Mouse (Mus musculus) liver, embryonic 13.5 days (tissue): Measurements from ENCODE around the gene Dlg4. TPM values are rescaled to one million over a fixed set of nuclear protein-coding genes. Genes with fewer than 3 reads are reported as not detected.
A peak's percentile ranks its signal among the peaks of the same experiment; 100 is the strongest.
"Not testable (repeated sequence)": the region's sequence is repeated elsewhere in the genome, so short reads cannot be mapped to it uniquely, and the experiment has no call there.

Experiments used
- ATAC-seq: fragments of 200-750 bp; cut with Nextera tagmentation; 2 replicates; pipeline ENCODE4 v1.8.0; 2017; ENCODE audit warnings: low read depth, mild to moderate bottlenecking, moderate number of reproducible peaks, moderate library complexity
- DNase-seq: peaks from one replicate; pipeline ENCODE4 v3.0.0; 2022
- H3K27ac ChIP-seq: fragments of 300-500 bp; sonication (generic); 2 replicates; pipeline ENCODE4 v1.5.1; 2015; ENCODE audit warnings: moderate library complexity, mild to moderate bottlenecking, inconsistent platforms
- H3K27me3 ChIP-seq: fragments of 300-500 bp; sonication (generic); 2 replicates; pipeline ENCODE4 v1.6.1; 2015; ENCODE audit warnings: mild to moderate bottlenecking, inconsistent platforms
- H3K36me3 ChIP-seq: fragments of 300-500 bp; sonication (generic); 2 replicates; pipeline ENCODE4 v1.6.1; 2015; ENCODE audit warnings: mild to moderate bottlenecking, inconsistent platforms
- H3K4me1 ChIP-seq: fragments of 300-500 bp; sonication (generic); replicated peaks from 2 replicates; pipeline ENCODE4 v1.6.1; 2015; ENCODE audit warnings: inconsistent platforms
- H3K4me2 ChIP-seq: fragments of 300-500 bp; sonication (generic); 2 replicates; pipeline ENCODE4 v1.6.1; 2015; ENCODE audit warnings: inconsistent platforms, mild to moderate bottlenecking, moderate library complexity
- H3K4me3 ChIP-seq: fragments of 300-500 bp; sonication (generic); replicated peaks from 2 replicates; pipeline ENCODE4 v1.5.1; 2015; ENCODE audit warnings: mild to moderate bottlenecking, inconsistent platforms
- H3K9ac ChIP-seq: fragments of 300-500 bp; sonication (generic); 2 replicates; pipeline ENCODE4 v1.6.1; 2015; ENCODE audit warnings: mild to moderate bottlenecking, inconsistent platforms
- H3K9me3 ChIP-seq: fragments of 300-500 bp; sonication (generic); replicated peaks from 2 replicates; pipeline ENCODE4 v1.6.1; 2016; ENCODE audit warnings: inconsistent platforms
- WGBS: fragments of 180-500 bp; shearing (Covaris S2); methylation state at CpG from one replicate; pipeline ENCODE4 v1.1.7; 2015; ENCODE audit not compliant: insufficient replicate concordance; 5-methylcytosine and 5-hydroxymethylcytosine counted together
- polyA plus RNA-seq: library from polyadenylated mRNA; unstranded; fragments of >200 nt; fragmentation: Nextera tagmentation; extraction: Ambion mirVana; gene quantifications from 2 replicates; pipeline ENCODE4 v1.2.1, GENCODE M21; 2015

The Dlg4 gene
- polyA plus RNA-seq, 1 experiment from 2014 or later: 1.2 TPM

DNA sequence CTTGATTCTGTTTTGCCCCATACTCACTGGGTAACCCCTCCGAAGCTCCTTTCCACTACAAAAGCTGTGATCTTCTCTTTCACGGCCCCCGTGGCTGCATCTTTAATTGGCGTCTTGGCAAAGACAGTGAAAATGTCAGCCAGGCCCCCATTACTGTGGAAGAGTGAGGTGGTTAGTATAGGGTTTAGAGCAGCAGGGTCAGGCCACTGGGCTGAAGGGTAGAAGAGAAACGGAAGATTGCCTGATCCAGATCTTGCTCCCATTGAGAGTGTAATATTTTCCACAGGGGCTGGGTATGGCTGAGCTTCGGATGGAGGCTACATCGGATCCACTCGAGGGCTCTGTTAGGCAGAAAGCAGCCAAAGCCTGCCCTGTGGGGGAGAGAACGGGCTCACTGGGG lies 3.8 kb upstream of the Dlg4 start:
- H3K36me3 ChIP-seq: peaks cover 57% of the 10 kb centered on the region
- ATAC-seq (no peak), DNase-seq (no peak)
- H3K4me2 ChIP-seq: no peak overlapping the region
- 81% methylated on average over 9 of the region's 9 CpGs for WGBS
- peaks cover 33% of the 10 kb centered on the region for H3K4me1 ChIP-seq
- no peaks in the 10 kb centered on the region for H3K9me3 ChIP-seq
- H3K4me3 ChIP-seq: no peak overlapping the region
- no peak overlapping the region for H3K9ac ChIP-seq
- no peak overlapping the region for H3K27ac ChIP-seq
- no peaks in the 10 kb centered on the region for H3K27me3 ChIP-seq

DNA sequence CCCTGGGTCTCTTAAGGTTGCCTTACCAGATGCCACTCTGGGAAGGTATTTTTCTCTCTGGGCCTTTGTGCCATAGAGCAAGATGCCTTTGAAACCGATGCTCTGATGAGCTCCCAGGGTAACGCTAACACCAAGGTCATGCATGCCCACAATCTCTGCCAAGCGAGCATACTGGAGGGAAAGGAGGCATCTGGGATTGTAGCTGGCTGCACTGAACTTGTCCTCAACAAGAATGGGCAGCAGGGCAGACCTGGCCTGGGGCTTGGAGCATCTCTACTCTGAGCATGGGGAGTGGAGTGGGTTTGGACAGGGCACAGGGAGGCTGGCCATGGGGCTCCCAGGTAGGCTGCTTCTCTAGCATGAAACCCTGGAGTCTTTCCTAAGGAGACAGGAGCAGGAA lies 3.3 kb upstream of the Dlg4 start:
- Histone ChIP-seq H3K9ac (no peak overlapping the region), H3K27ac (no peak overlapping the region), H3K4me1 (peaks cover 37% of the 10 kb centered on the region), H3K36me3 (peaks cover 52% of the 10 kb centered on the region), H3K4me3 (no peak overlapping the region), H3K27me3 (no peaks in the 10 kb centered on the region), H3K9me3 (no peaks in the 10 kb centered on the region), H3K4me2 (no peak overlapping the region)
- DNase-seq: no peak
- WGBS: 72% methylated on average over 3 of the region's 3 CpGs
- ATAC-seq: no peak

DNA sequence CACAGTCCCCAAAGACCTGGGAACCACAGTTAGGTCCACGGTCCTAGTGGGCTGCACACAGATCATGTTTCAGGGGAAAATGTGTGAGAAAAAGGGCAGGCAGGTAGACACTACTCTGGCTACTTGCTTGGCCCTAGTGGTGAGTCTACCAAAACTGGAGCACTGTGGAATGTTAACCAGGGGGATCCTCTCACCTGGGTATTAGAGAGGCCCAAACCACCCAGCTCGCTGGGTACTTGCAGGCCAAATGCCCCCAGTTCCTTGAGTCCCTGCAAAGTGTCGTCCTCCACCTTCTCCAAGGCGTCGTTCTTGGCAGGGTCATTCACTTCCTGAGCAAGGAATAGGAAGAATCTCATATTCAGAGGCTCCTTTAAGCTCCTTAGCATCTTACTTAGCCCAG lies 2.7 kb upstream of the Dlg4 start:
- H3K9me3 ChIP-seq: no peaks in the 10 kb centered on the region
- 58% methylated on average over 5 of the region's 5 CpGs for WGBS
- peaks cover 46% of the 10 kb centered on the region for H3K36me3 ChIP-seq
- H3K4me1 ChIP-seq: peaks cover 44% of the 10 kb centered on the region
- H3K27me3 ChIP-seq: no peaks in the 10 kb centered on the region
- H3K4me2 ChIP-seq: peak overlapping the region; percentile 86
- ATAC-seq (no peak), DNase-seq (no peak)
- peak overlapping the region; percentile 89 for H3K9ac ChIP-seq
- peak overlapping the region; percentile 76 for H3K4me3 ChIP-seq
- H3K27ac ChIP-seq: no peak overlapping the region

DNA sequence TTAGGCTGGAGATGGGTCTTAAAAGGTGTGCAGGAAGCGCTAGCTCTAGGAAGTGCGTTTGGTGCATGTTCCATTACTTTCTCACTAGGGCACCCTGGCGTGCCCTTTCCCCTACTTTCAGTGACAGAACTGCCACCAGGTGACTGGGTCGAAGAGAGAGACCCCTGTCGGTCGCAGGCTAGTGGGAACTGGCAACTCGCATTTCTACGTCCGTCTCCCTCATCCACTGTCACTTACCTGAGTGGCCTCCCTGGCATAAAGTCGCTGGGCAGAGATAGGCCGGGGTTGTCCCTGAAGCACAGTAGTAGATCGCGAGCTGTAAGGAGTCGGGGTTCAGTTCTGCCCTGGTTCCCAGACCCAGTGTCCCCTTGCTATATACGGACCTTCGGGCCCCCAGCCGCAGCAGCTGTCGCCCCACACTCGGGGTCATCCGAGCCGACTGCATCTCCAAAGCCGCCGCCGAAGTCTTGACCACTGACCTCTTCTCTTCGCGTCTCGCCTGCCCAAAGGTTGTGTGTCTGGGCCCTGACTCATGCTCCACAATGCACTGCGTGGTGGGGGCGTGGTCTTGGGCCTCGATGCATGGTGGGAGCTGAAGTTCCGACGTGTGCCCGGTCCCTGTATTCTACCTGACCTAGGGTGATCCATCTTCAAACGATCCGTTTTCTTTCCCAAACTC lies 1.7 kb upstream of the Dlg4 start, which contains the start of gene Acadvl:
Acadvl (minus strand) TSS at position 532 of the 679 bp plus-strand sequence.
- peak within 1 kb of the TSS; percentile 89 for H3K9ac ChIP-seq
- H3K27me3 ChIP-seq: no peaks in the 10 kb centered on the region
- peak within 1 kb of the TSS; percentile 86 for H3K4me2 ChIP-seq
- H3K36me3 ChIP-seq: peaks cover 36% of the 10 kb centered on the region
- peak; percentile 90 for ATAC-seq
- H3K4me3 ChIP-seq: peak within 1 kb of the TSS; percentile 76
- H3K9me3 ChIP-seq: no peaks in the 10 kb centered on the region
- peak within 1 kb of the TSS; percentile 78 for H3K27ac ChIP-seq
- H3K4me1 ChIP-seq: peaks cover 52% of the 10 kb centered on the region
- peak; percentile 83 for DNase-seq
- WGBS: under 1% methylated on average over 35 of the region's 35 CpGs

DNA sequence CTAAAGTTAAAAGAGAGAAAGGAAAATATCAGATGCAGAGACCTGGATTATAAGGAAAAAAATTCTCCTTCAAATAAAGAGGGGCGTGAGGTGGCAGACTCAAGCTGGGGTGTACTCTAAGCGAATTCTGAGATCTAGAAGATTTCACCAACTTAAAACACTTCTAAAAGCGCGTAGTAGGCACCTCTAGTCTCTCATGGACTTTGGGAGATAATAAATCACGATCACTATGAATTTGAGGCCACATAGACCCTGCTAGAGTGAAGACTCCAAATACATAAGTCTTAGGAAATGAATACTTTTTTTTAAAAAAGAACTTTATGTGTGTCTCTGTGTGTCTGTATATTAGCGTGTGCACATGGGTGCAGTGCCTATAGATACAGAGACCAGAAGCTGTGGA lies 1.1 kb upstream of the Dlg4 start:
- WGBS: 60% methylated on average over 6 of the region's 6 CpGs
- no peak for ATAC-seq
- Histone ChIP-seq H3K4me2 (peak overlapping the region; percentile 86), H3K36me3 (peaks cover 30% of the 10 kb centered on the region), H3K4me1 (peaks cover 59% of the 10 kb centered on the region), H3K27ac (no peak overlapping the region), H3K4me3 (peak overlapping the region; percentile 76), H3K9ac (peak overlapping the region; percentile 89), H3K27me3 (no peaks in the 10 kb centered on the region), H3K9me3 (no peaks in the 10 kb centered on the region)
- DNase-seq: no peak

DNA sequence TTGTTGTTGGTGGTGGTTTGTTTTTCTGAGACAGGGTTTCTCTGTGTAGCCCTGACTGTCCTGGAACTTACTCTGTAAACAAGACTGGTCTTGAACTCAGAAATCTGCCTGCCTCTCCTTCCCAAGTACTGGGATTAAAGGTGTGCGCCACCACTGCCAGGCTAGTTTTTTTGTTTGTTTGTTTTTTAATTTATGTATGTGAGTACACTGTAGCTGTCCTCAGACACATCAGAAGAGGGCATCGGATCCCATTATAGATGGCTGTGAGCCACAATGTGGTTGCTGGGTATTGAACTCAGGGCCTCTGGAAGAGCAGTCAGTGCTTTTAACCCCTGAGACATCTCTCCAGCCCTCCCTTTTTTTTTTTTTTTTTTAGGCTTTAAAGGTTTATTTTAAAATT lies 565 bp upstream of the Dlg4 start:
- Histone ChIP-seq H3K36me3 (peaks cover 25% of the 10 kb centered on the region), H3K4me1 (peaks cover 64% of the 10 kb centered on the region)
- ATAC-seq, DNase-seq, H3K27ac ChIP-seq, H3K27me3 ChIP-seq, H3K9ac ChIP-seq, H3K9me3 ChIP-seq, H3K4me3 ChIP-seq, H3K4me2 ChIP-seq: not testable (repeated sequence)
- WGBS: 71% methylated on average over 2 of the region's 2 CpGs

DNA sequence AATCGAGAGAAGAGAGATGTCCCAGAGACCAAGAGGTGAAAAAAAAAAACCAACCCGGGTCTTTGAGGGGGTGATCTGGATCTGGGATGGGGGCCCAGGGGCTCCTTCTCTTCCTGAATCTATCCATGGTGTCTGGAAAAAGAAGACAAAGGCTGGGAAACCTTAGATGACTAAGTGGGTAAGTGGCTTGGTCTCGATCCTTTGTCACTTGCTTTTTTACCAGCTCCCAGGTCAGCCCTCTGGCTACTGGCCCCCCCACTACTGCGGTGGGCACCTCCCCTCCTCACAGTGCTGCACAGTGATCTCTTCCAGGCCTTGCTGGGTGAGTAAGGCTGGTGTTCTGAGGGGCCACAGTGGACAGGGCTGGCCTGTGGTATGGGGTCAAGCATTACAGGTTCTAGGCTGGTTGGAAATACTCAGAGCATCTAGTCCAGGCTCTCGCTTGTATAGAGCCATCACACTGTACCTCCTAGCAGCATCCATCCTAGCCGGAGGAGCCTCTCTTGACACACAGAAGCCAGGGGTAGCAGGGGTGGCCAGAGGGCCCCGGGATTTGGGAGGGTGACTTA lies 541 bp downstream of the Dlg4 start:
- WGBS: 54% methylated on average over 7 of the region's 7 CpGs
- ATAC-seq (no peak), DNase-seq (no peak)
- Histone ChIP-seq H3K4me1 (peaks cover 70% of the 10 kb centered on the region), H3K27ac (no peak overlapping the region), H3K4me3 (no peak overlapping the region), H3K27me3 (peaks cover 3% of the 10 kb centered on the region), H3K9ac (no peak overlapping the region), H3K4me2 (no peak overlapping the region), H3K36me3 (peaks cover 14% of the 10 kb centered on the region), H3K9me3 (no peaks in the 10 kb centered on the region)

DNA sequence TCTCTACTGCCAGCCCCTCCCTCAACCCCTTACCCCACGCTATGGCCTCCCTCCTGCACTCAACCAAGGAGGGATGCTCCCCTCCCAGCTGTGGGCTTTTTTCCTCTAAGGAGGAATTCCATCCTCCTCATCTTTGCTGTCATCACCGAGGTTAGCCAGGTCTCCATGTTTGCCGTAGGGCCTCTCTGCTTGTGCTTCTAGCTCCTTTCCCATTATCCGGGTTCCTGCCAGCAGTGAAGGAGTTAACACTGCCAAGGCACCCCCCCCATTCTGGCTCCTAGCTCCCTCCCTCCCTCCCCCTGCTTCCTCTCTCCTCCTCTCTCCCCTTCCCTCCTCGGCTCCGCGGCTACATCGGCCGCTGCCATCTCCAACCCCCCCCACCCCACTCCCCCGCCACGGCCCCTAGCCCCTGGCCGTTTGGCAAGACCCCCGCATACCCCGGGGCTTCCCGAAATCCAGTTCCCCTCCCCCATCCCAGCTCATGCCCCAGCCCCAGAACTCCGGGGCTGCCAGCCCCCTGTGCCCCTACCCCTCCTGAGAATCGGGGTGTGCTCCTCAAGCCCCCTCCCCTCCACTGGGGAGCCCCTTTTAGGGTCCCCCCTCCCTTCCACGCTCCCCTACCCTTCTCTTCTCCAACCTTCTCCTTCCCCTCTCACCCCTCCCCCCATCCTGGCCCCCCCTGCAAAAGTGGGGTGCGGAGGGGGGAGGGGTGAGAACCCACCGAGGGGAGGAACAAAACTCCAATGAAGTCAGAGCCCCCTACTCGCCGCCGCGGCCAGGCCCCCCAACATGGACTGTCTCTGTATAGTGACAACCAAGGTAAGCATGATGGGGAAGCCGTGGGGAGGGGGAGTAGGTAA lies 1.6 kb downstream of the Dlg4 start:
- WGBS: 4% methylated on average over 25 of the region's 25 CpGs
- DNase-seq (no peak), ATAC-seq (no peak)
- Histone ChIP-seq H3K36me3 (peaks cover 3% of the 10 kb centered on the region), H3K4me2 (peak overlapping the region; percentile 80), H3K4me1 (peaks cover 74% of the 10 kb centered on the region), H3K9ac (peak overlapping the region; percentile 65), H3K9me3 (no peaks in the 10 kb centered on the region), H3K27me3 (peaks cover 14% of the 10 kb centered on the region), H3K27ac (no peak overlapping the region; the same call in 1 of the 2 replicates), H3K4me3 (peak overlapping the region; percentile 51)

DNA sequence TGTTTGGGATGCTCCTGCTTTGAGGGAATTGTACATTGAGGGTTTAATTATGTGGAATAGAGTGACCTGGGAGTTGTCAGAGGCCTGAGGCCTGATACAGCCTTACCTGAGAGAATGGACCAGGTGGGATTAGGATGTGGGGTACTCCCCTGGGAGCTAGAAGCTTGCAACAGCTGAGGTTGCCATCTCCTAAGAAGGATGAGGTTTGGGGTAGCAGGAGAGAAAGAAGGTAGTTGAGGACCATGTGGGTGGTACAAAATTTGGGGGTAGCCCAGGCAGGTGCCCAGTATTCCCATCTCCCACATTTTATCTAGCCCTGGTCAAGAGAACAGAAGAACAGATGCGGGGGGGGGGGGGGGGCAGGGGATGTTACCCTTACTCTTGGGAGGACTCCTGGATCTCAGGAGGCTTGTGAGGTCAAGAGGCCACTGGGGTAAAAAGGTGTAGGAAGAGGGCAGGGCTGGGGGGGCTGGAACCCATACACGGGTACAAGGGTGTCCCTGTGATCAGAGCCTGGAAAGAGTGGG lies 2.8 kb downstream of the Dlg4 start:
- Histone ChIP-seq H3K27me3 (peaks cover 26% of the 10 kb centered on the region), H3K27ac (peak overlapping the region; percentile 47), H3K9ac (0 out of 2 replicates have a peak overlapping the region, but pooled peaks have one; percentile 13), H3K9me3 (no peaks in the 10 kb centered on the region), H3K4me1 (peaks cover 72% of the 10 kb centered on the region), H3K4me3 (0 out of 2 replicates have a peak overlapping the region, but pooled peaks have one; percentile 51), H3K36me3 (no peaks in the 10 kb centered on the region), H3K4me2 (peak overlapping the region; percentile 80)
- no peak for DNase-seq
- ATAC-seq: no peak
- WGBS: 22% methylated on average over 2 of the region's 2 CpGs

DNA sequence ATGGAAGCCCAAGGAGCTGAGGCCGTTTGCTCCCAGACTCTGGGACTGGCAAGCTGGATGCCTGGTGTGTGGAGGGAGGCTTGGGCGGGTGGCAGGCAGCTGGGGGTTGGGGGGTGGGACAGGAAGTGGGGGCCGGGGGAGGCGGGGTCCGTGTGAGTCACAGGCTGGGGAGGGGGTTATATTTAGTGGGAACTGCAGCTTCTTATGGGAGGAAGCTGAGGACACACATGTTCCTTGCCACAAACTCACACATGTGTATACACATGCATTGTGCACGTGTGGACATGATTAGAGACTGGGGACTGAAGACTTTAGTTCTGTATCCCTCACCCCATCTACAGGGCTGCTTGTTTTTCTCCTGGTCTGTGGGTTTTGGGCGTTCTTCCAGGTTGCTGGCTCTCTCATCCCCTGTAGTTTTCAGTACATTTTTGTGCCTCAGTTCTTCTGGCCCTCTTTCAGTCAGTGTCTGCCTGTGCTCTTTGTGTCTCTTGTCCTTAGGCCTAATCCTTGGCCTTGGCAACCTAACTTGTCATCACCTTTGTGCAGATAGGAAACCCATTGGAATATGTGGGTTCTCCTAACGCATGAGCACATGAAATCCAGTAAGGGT lies 3.4 kb downstream of the Dlg4 start:
- WGBS: 20% methylated on average over 8 of the region's 8 CpGs
- Histone ChIP-seq H3K4me1 (peaks cover 66% of the 10 kb centered on the region), H3K9ac (no peak overlapping the region), H3K4me3 (peak overlapping the region; percentile 64; the same call in 1 of the 2 replicates), H3K36me3 (no peaks in the 10 kb centered on the region), H3K4me2 (peak overlapping the region; percentile 80), H3K27ac (peak overlapping the region; percentile 65), H3K9me3 (no peaks in the 10 kb centered on the region), H3K27me3 (peaks cover 32% of the 10 kb centered on the region)
- DNase-seq: no peak
- no peak for ATAC-seq
